Mouse (Mus musculus) brown adipose tissue, adult 24 weeks (tissue): Measurements from ENCODE around the gene Aldh3a1. TPM values are rescaled to one million over a fixed set of nuclear protein-coding genes. Genes with fewer than 3 reads are reported as not detected.
A peak's percentile ranks its signal among the peaks of the same experiment; 100 is the strongest.
"Not testable (repeated sequence)": the region's sequence is repeated elsewhere in the genome, so short reads cannot be mapped to it uniquely, and the experiment has no call there.

Experiments
- H3K27ac ChIP-seq: fragments of 200-500 bp; replicated peaks from 2 replicates; pipeline ENCODE4 v1.5.1; 2012; ENCODE audit warnings: low read depth, mild to moderate bottlenecking, low read length
- H3K4me1 ChIP-seq: fragments of 200-500 bp; 2 replicates; pipeline ENCODE4 v1.6.1; 2012; ENCODE audit warnings: low read length, mixed read lengths; ENCODE audit not compliant: control insufficient read depth, insufficient read depth, insufficient read length
- H3K4me3 ChIP-seq: fragments of 200-500 bp; 2 replicates; pipeline ENCODE4 v1.5.1; 2012; ENCODE audit warnings: low read depth, mild to moderate bottlenecking, low read length, moderate library complexity; ENCODE audit not compliant: insufficient read depth
- polyA plus RNA-seq: library from polyadenylated mRNA; stranded (reverse); fragments of >200 nt; gene quantifications from 2 replicates; pipeline ENCODE4 v1.2.4, GENCODE M21; 2012; ENCODE audit not compliant: missing spikeins, insufficient read depth, insufficient read length

Aldh3a1 gene
- polyA plus RNA-seq = not detected in 2 replicates

DNA sequence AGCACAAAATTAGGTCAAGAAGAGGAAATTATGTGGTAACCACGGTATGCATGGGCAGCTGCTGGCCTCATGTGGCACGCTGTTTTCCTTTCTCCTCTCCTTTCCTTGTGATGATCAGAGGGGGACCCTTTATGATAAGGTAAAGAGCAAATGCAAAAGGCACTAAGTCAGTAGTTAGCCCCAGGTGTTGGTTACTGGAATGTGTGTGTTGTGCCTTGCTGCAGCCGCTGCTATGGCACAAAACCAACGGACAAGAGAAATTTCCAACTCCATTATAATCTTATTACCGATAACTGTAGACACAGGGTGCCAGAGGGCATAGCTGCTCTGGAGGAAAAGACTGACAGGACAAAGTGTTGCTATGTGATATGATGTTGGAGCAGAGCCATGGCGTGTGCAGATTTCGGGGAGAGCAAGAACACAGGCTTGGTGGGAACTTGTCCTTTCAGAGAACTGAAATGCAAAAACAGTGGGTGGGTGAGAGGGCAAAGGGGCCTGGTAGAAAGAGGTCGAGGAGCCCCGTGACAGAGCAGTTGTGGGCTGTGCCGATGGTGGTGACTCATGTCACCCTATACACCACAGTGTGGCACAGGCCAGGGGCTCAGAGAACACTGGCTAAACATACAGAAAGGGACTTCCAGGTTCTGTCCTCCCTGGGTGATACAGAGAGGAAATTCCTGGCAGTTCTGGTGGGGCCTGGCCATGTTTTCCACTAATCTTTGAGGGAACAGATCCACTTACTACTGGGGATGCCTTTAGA lies at the start of gene Aldh3a1:
Gene Aldh3a1, plus strand, starts transcription at position 51 of the 760 bp plus-strand sequence.
- Histone ChIP-seq H3K27ac (no peak within 1 kb of the TSS), H3K4me1 (no peaks in the 10 kb centered on the region), H3K4me3 (no peak within 1 kb of the TSS)

DNA sequence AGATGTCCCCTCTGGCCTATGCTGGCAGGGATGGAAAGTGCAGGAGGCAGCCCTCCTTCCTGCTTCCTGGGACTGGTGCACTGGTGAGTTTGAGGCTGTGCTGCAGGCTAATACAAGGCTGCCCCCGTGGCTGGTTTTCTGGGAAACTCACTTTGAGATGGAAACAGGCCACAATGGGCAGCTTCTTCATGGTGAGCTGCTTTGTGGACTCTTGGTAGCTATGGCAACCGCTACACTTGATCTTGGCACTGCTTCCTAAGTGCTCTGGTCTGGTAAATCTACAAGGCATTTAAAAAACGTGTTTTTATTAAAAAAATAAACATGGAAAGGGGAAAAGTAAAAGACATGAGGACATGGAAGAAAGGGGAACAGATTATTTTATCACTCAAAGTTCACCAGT lies 49.2 kb upstream of the Aldh3a1 start:
- no peak overlapping the region for H3K27ac ChIP-seq
- H3K4me1 ChIP-seq = no peaks in the 10 kb centered on the region
- H3K4me3 ChIP-seq = no peak overlapping the region

DNA sequence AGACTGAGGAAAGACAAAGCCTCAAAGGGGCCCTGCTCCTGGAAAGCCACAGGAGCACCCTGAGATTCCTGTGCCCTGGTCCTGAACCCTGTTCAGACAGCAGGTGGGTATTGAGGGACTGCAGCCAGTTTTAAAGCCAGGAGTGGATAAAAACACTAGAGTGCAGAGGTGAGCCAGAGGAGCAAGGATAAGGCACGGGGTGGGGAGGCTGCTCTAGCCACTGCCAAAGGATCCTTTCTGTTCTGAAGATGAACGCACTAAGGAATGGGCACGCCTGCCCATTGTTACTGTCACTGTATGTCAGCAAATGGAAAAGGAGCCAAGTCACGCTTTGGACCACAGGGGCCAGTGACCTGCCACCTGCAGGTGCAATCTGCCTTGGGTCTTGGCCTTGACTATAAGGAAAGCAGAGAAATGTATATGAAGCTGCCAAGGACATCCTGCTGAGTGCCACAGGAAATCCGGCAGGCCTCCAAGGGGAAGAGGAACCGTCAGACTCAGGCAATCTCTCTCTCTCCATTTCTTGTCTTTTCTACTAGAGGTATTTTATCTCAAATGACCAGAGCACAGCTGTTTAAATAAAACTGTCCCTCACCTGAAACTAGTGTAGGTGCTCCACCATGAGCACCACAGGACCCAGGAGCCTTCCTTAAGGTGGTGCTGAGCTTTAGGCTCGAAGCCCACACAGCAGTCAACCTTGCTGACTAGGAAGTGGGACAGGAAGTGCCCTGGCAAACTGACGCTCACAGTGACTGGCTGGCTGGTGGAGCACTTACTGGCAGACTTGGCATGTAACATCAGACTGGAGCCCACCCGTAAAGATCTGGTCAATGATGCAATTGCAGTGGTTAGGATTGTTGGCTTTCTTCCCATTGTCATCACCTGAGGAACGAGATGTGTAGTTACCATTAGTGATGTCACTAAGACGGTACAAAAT lies 47.3 kb upstream of the Aldh3a1 start:
- Histone ChIP-seq H3K4me1 (no peaks in the 10 kb centered on the region), H3K4me3 (no peak overlapping the region), H3K27ac (no peak overlapping the region)

DNA sequence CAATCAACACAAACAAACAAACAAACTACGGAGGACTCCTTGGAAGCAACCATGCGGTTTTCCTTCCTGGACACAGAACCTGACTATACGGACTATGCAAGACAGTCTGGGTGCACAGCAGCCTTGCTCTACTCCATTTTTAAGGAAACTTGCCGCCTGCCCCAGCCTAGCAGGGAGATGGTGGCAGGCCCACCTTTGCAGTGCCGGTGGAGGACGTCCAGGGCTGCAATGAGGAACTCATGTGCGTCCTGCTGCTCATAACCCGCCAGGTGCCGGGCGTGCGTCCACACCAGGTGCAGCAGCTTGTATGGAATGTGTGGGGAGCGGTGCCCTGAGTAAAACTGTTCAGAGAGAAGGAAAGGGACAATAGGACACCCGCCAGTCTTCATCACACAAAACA lies 46.2 kb upstream of the Aldh3a1 start:
- Histone ChIP-seq H3K4me1 (no peaks in the 10 kb centered on the region), H3K27ac (no peak overlapping the region)

DNA sequence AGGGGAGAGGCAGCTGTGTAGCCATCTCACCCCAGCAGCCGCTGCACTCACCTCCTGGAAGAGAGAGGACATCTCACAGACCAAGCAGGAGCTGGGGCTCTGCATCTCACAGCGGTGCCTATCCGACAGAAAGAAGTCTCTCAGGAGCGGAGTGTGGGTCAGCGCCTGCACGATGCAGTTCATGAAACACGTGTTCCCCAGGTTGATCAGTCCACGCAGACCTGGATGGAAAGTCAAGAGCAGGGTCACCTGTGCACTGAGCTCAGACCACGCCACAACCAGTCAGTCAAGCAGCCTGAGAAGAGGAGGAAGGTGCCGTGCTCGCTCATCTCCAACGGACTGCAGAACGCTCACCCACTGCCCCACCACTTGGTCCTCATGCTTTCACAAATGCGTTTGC lies 44.6 kb upstream of the Aldh3a1 start:
- no peak overlapping the region for H3K27ac ChIP-seq
- no peak overlapping the region for H3K4me3 ChIP-seq

More for the DNA sequence above, 46.2 kb upstream of the Aldh3a1 start:
- no peak overlapping the region for H3K4me3 ChIP-seq

DNA sequence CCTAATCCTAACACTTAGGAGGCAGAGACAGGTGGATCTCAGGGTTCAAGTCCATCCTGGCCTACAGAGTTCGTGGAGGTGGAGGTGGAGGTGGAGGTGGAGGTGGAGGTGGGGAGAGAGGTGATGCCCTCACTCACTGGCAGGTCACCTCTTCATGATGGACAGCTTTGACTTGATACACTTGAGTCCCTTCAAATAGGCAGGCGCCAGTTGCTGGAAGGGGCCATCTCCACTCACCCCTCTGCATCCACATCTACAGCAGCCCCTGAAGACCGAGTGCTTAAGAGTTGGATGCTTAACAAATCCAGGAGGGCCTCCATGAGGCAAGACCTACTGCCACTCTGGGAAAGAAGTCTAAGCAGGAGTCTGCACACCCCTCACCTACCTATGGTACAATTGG lies 44.0 kb upstream of the Aldh3a1 start:
- Histone ChIP-seq H3K4me1 (no peaks in the 10 kb centered on the region), H3K27ac (no peak overlapping the region), H3K4me3 (no peak overlapping the region)

More for the DNA sequence above, 44.6 kb upstream of the Aldh3a1 start:
- H3K4me1 ChIP-seq = no peaks in the 10 kb centered on the region

DNA sequence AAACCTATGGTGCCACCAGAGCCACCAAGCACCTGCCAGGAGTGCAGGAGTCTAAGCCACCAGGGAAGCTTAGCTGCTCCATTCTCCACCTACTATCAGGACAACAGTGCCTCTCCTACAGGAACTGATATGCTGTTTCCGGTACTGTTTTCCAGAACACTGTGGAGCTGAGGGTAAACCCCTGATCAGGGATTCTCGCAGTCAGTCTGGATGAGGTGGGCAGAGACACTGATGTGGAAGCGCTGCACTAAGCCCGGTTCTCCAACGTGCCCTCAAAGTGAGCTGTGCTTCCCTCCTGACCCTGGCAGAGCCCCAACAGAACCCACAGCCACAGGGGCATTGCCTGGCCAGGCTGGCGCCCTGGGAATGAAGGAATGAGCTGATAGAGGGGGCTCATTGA lies 43.0 kb upstream of the Aldh3a1 start:
- H3K4me1 ChIP-seq = no peaks in the 10 kb centered on the region
- H3K27ac ChIP-seq = no peak overlapping the region
- no peak overlapping the region for H3K4me3 ChIP-seq

DNA sequence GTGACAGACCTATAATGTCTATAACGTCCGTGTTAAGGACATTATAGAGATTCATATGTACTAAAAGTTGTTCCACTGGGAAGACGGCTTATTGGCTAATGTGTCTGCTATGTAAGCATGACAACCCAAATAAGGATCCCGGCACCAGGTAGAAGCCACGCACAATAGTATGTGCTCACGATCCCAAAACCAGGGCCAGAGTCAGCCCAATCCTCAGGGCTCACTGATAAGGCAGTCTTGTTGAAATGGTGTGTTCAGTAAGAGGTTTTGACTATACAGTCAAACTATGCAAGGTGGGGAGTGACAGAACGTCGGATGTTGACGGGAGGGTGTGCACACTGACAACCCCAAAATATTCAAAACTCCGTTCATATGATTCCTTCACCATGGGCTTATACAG lies 42.5 kb upstream of the Aldh3a1 start:
- H3K4me3 ChIP-seq = no peak overlapping the region
- H3K27ac ChIP-seq = no peak overlapping the region

DNA sequence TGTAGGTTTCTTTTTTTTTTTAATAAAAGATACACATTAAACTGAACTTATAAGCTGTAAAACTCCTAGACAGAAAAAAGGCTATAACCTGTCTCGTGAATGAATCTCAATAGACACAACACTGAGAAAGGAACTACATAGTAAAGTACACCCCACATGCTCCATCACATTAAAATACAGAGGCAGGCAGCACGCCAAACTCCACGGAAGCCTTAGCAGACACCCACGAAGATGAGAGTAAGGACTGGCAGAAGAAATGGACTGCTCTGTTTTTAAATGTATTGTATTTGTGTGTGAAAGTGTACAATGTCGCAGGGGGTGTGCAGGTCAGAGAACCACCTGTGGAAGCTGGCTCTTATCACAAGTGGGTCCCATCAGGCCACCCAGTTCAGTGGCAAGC lies 37.2 kb upstream of the Aldh3a1 start:
- Histone ChIP-seq H3K4me3 (no peak overlapping the region), H3K27ac (no peak overlapping the region), H3K4me1 (no peaks in the 10 kb centered on the region)

More for the DNA sequence above, 42.5 kb upstream of the Aldh3a1 start:
- H3K4me1 ChIP-seq = no peaks in the 10 kb centered on the region

DNA sequence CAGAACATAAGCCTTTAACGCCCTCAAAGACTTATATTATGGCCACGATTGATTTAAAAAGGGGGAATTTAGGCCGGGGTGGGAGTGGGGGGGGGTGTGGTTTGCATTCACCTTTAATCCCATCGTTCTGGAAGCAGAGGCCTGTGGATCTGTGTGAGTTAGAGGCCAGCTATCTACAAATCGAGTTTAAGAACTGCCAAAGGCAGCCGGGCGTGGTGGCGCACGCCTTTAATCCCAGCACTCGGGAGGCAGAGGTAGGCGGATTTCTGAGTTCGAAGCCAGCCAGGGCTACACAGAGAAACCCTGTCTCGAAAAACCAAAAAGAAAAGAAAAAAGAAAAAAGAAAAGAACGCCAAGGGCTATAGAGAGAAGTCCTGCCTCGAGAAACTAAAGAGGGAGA lies 33.9 kb upstream of the Aldh3a1 start:
- H3K4me1 ChIP-seq, H3K27ac ChIP-seq: not testable (repeated sequence)
- H3K4me3 ChIP-seq = 0 out of 2 replicates have a peak overlapping the region, but pooled peaks have one; percentile 11

DNA sequence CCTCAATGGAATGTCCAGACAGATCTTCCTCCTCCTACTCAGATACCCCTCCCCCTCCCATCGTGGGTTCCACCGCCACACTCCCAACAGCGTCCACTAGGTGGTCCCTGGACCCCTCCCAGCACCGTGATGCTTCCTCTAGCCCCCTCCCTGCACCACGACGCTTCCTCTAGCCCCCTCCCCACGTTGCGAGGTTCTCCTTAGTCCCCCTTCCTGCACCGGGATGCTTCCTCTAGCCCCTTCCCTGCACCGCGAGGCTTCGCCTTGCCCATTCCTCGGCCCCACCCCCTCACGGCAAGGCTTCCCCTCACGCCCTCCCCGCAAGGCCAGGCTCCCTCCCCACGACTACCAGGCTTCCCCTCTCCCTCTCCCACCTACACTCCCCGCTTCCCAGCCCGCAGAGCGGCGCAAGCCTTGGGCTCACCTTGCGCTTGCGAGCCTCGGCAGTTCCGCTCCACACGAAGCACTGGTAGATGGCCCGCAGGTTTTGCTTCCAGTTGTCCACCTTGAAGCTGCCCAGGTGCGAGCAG lies 33.0 kb upstream of the Aldh3a1 start:
- no peaks in the 10 kb centered on the region for H3K4me1 ChIP-seq
- H3K27ac ChIP-seq = peak overlapping the region; percentile 66
- peak overlapping the region; percentile 85 for H3K4me3 ChIP-seq

DNA sequence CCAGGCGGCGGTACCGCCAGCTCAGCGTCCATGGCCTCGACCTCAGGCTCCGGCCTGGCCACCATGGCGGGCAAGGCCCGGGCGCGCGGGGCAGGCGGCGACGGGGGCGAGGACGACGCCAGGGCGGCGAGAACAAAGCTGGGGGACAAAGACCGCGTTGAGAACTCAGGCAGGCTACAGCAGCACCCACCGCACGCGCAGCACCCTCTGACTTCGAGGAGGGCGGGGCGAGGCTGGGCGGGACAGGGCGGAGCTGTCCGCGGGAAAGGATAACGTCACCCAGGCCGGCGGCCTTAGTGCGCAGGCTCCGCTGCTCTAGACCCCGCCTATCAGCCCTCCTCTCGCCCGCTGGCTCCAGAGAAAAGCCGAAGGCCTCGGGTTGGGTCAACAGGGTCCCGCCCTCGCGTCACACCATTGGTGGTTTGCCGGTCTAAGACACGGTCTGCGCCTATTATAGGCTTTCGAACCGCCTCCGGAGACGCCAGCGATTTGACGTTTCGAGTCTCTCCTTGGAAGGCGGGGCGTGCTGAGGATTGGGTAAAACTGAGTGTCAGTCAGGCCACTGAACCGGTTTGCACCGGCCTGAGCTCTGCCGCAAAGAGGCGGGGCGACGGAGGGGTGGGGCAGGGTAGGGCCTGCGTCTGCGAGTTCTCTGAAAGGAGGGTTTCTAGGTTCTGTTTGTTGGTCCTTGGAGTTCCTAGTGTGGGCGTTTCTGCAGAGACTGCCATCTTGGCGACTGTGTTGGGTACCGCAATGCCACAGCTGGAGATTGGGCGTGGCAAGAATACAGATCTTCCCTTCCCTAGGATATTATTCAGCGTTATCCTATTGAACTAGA lies 32.3 kb upstream of the Aldh3a1 start, which contains the start of gene Usp22:
Gene Usp22, minus strand, starts transcription at position 235 of the 838 bp plus-strand sequence.
- H3K4me3 ChIP-seq = peak within 1 kb of the TSS; percentile 85
- H3K27ac ChIP-seq = peak within 1 kb of the TSS; percentile 66
- no peaks in the 10 kb centered on the region for H3K4me1 ChIP-seq

DNA sequence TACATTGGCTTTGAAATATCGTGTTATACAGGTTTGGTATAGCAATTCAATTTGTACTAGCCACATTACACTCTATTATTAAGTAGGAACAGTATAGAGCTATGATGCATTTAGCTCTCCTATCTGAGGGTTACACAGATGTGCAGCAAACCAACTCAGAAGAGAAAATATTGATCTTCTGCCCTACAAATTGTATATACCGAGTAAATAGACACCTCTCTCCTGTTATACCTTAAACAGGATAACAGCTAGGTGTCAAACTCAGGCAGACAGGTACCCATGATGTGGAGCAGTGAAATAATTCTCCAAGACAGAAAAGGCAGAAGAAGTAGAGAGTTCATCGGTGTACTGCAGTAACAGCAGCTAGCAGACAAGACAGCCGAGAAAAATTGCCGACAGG lies 31.6 kb upstream of the Aldh3a1 start:
- Histone ChIP-seq H3K4me1 (no peaks in the 10 kb centered on the region), H3K4me3 (no peak overlapping the region), H3K27ac (no peak overlapping the region)

DNA sequence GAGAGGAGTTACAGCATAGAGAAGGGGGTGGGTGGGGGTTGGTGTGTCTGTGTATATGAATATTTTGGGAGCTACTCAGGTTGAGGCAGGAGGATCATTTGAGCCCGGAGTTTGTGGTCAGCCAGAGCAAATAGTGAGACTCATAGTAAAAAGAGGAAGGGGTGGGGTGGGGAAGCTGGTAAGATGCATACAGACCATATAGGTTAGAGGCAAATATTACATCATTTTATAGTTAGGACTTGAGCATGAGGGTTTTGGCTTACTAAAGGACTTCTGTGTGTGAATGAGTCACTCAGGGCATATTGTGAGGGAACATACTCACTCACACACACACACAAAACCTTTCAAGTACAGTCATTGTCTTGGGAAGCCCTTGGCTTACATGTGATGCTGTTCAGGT lies 31.0 kb upstream of the Aldh3a1 start:
- Histone ChIP-seq H3K27ac (no peak overlapping the region), H3K4me1 (no peaks in the 10 kb centered on the region), H3K4me3 (no peak overlapping the region)
